Mouse (Mus musculus) heart, postnatal 14 days (tissue): Measurements from ENCODE around the gene Bms1. TPM values are rescaled to one million over a fixed set of nuclear protein-coding genes. Genes with fewer than 3 reads are reported as not detected.

Source experiments
- DNase-seq, 2 experiments: peaks; one replicate each; pipeline ENCODE4 v3.0.0; 2021 to 2022
- intact Hi-C: fragments of 180-260 bp; cut with DNase I; formaldehyde crosslinking; loops from one replicate; pipeline ENCODE4 v1.15.1; 2025
- long read RNA-seq, 2 experiments: library from polyadenylated mRNA; stranded (forward); transcript quantifications; one replicate each; pipeline ENCODE4 v2.0.0; 2021
- total RNA-seq, 2 experiments: library from RNA; stranded (reverse); gene quantifications; 2 replicates each; pipeline ENCODE4 v1.2.3; 2021

Bms1 gene
- 10 to 100 TPM; 21.0 to 23.9 TPM for total RNA-seq
- long read RNA-seq, experiment 1, full-length matches to known transcripts, result 16 of 26 reads
- long read RNA-seq, experiment 1, partial matches to known transcripts, result 7 of 26 reads
- long read RNA-seq, experiment 1, other reads (novel, unspliced or antisense), result 3 of 26 reads
- long read RNA-seq, experiment 2, full-length matches to known transcripts, result 19 of 27 reads
- long read RNA-seq, experiment 2, partial matches to known transcripts, result 3 of 27 reads
- long read RNA-seq, experiment 2, other reads (novel, unspliced or antisense), result 5 of 27 reads

DNA sequence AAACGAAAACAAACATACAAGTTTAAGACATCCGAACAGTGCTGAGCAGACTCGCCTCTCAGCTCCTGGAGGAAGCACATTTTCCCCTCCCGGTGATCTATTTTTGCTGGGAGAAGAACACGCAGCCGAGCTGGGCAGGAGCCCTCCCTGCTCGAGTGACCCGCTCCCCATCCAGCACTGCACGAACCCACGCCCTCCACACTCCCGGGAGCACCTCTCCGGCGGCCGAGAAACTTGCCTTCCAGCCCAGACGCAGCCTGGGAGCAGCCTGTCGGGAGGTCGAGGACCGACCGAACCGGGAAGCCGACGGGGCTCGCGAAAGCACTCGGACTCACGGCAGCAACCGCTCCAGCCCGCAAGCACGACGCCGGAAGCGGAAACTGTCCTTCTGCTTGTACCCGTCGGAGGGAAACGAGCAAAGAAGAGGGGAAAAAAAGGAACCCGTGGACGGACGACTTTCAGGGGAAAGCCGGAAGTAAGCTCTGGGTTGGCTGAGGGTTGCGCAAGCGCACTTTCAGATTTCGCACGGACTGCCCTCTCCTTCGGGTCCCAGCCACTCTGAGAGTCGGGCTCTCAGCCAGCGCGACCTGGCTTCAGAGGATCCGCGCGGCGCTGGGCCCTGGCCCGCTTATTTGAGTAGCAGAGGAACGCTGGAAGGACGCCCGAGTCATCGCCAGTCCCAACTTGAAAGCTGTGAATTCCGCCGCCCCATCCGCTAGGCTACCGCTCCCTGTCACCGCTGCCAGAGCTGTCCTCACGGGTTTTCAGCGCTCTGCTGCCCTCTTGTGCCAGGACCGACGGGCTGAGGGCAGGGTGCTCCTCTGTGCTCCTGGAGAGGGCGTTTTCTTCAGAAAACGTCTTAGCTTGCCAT, at the start of gene Bms1:
TSS of gene Bms1 (minus strand) at position 425 of the 871 bp plus-strand sequence.
- DNase-seq, result peak; percentile 95
- intact Hi-C loops, result no loop called here

DNA sequence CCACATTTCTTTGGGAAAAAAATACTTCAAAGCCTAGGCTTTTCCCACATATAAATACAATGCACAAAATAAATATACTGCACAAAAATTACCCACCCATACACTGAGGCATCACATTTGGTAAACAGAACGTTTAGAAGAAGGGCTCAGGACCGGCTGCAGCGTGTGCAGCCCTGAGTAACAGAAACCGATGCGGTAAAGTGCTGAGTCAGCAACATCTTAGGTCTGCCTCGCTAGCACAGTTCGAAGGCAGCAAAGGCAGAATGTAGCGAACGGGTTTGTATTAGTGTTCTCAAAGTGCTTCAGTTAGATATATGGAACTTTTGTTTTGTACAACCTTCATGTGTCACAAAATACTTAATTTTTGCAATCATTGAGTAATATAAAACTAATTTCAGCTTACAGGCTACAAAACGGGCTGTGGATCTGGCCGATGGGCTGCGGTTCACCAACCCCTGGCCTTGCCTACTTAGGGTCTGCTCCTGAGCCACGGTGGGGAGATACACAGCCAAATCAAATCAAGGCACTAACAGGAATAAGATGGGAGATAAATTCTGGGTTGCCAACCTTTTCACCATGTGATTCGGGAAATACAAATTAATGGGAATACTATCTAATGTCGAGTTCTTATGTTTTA, 42.9 kb upstream of the Bms1 start:
- intact Hi-C loops, result no loop called here
- DNase-seq, result no peak

DNA sequence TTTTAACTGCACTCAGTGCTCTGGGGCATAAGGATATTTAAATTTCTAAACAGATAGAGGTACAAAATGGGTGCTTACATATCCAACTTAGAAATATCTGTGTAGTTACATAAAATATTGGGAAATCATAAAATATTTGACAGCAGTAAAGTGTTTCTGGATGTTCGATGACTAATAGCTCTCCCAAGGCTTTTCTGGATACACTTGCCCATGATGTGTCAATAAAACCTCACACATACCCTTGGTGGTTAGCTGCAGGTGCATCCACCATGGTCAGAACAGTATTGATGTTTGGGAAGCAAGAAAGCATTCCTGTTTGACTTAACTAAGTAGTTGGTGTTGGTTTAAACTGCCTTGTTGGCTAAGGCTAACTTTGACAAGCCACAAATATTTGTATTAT, 38.5 kb upstream of the Bms1 start:
- no peak for DNase-seq
- intact Hi-C loops, result no loop called here

DNA sequence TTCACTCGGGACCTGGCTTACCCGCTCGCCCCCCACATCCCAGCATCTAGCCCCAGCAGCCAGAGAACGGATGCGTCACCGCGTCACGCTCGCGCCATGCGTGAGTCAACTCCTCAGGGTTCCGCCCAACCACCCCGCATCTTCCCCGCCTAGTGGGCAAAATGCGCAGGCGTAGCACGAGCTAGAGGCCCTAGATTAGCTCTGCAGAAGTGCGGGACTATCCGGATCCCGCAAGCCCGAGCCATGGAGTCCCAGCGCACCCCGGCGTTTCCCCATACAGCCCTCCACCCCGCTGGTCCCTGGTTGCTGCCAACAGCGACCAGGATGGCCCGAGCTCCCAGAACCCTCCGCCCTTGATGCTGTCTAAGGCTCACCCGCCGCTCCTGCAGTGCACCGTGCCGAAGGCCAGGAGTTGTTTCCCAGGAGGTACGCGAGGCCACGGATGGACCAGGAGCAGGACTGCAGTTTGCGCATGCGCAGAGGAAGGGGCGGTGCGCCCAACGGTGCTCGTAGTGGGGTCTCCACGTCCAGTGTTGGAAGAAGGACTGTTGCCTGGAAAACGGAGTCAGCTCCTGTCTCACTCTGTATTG, 35.9 kb upstream of the Bms1 start, which contains the start of gene Zfp248:
TSS of gene Zfp248 (minus strand) at position 487 of the 590 bp plus-strand sequence.
- peak; percentile 87 to 88 for DNase-seq
- intact Hi-C loops, result no loop called here

DNA sequence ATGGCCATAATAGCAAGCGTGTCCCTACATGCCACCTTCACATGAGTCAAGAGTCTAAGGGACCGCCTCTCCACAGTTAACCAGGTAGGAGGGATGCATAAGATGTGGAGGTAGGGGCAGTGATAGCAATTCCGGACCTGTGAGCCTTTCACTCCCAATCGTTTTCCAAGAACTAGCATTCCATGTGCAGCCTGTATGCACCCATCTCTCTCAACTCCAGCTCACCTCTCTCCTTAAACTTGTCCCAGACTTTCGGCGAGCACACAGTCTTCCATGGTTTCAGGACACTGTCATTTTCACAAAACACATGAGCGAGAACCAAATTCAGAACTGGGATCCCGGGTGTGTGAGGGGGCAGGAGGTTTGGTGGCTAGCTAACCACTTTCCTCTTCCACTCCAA, 35.2 kb upstream of the Bms1 start:
- intact Hi-C loops, result no loop called here
- peak in 1 of 2 experiments; percentile 8 for DNase-seq

DNA sequence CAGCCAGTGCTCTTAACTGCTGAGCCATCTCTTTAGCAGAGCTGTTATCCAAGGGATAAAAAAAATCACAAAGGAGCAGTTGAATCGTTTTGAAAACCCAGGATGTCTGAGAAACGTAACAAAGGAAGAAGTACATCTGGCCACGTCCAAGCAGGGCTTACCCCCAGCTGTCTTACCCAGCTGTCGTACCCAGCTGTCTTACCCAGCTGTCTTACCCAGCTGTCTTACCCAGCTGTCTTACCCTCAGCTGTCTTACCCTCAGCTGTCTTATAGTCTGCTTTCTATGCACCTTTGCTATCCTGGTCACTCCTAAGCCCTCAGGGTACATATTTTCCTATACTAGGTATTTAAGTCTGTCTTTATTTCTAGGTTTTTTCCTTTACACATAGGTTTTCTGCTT, 12.2 kb upstream of the Bms1 start:
- no peak for DNase-seq
- intact Hi-C loops, result no loop called here

DNA sequence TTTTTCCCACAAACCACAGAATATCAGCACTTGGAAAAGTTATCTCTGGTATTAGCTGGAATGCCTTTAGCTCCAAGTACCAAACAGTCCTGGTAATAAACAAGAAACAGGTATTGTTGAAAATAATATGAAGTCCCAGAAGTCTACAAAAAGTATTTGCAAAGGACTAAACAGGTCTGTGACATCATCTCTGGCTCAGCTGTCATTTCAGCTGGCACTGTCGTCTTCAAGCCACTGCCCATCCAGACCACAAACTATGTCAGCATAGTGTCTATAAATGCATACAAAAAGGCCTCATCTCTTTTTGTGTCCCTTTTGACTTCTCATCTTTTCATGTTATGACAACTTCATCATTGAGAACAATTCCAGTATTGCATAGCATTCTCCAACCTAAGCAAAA, 7.4 kb upstream of the Bms1 start:
- intact Hi-C loops, result no loop called here
- no peak for DNase-seq

DNA sequence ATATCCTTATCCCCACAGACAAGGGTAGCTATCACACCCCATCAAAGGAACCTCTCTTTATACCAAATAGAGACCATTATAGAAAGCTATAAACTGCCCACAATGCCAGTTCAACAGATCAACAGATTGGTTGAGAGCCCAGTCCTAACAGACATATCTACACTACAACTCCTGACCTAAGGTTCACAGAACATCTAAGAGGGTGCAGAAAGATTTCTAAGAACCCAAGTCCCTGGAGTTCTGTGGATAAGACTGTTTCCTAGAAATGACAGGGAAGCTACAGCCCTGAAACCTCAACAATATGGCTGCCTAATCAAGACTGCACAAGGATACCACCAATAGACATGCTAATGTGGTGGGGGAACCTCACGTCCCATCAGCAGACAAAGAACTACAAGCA, 8.8 kb downstream of the Bms1 start:
- DNase-seq, result no peak
- intact Hi-C loops, result no loop called here

DNA sequence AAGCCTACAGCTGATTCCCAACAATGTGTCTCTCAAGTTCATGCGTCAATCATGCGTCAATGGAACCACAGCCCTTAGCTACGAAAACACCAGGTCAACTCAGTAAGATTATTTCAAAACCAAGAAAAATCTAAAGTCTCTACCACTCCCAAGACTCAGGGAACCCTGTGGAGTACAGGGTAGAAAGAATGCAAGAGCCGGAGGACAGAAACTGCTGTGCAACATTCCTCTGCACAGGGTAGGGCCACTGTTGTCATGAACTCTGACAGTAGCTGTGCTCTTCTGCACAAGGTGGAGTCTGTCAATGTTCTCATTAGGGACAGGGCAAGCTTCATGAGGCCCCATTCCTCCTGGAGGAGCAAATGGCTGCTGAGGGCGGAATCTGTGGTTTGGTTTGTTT, 10.8 kb downstream of the Bms1 start:
- intact Hi-C loops, result no loop called here
- no peak for DNase-seq

DNA sequence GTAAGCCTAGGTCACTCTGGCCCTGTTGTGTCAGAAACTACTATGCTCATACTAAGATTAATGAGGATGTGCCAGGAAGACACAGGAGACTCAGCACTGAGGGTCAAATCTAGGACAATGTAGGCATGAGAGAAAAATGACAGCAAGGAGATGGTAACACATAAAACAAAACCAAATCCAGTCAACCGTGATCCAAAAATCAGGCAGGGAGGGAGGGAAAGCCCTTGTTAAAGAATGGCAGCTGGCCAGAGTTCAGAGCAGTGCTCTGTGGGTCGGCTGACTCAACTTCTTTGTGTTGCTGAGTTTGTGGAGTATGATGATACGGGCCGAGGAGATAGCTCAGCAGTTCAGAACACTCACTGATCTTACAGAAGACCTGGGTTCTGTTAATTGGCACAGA, 12.9 kb downstream of the Bms1 start:
- intact Hi-C loops, result no loop called here
- no peak for DNase-seq

DNA sequence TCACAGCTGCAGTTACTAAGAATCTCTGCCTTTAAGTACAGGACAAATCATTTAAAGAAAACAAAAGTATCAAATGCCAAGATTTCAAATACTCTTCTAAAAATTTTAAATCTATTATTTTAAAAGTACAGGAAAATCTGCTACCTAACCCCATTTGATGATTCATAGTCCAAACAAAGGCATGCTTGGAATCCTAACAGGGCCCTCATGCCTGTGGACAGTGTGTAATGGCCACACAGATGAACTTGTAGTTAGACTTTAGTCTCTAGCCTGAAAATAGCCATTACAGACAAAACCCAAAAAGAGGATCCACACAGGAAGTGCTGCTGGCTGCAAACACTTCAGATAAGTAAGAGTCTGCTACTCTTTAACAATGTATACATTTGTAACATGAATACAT, 28.5 kb downstream of the Bms1 start:
- no peak for DNase-seq
- intact Hi-C loops, result no loop called here

DNA sequence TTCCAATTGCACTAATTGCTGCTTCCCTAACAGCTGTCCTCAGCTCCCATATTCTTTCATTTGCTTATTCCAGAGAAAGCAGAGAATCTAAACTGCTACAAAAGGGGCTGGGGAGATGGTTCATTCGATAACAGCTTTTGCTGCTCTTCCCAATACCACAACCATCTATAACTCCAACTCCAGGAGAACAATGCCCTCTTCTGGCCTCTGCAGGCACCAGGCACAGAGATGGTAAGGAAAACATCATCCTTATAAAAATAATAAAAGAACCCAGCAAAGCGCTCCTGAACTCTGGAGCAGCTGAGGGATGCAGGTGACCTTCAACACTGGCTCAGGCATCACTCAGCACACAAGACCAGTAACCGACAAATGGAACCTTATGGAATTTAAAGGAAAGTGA, 33.3 kb downstream of the Bms1 start:
- intact Hi-C loops, result no loop called here

DNA sequence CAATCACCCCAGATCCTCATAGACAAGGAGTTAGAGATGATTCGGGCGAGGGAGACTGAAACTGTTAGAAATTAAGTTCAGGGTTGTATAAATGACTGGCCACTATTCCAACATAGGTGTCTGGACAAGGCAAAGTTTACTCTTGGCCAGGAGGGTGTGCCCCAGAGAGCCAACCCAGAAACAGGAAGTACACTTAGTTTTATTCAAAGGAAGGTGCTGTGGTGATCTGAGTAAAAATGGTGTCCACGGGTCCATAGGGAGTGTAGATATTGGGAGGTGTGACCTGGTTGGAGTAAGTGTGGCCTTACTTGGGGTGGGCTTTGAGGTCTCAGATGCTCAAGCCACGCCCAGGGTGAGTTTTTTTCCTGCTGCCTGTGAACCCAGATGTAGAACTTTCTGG, 38.0 kb downstream of the Bms1 start:
- no peak for DNase-seq
- intact Hi-C loops, result loop anchor here (5.0 kb wide), 1 partner anchor 314 kb away; no protein-coding TSS in a partner anchor

More for the DNA sequence above, 33.3 kb downstream of the Bms1 start:
- no peak for DNase-seq

DNA sequence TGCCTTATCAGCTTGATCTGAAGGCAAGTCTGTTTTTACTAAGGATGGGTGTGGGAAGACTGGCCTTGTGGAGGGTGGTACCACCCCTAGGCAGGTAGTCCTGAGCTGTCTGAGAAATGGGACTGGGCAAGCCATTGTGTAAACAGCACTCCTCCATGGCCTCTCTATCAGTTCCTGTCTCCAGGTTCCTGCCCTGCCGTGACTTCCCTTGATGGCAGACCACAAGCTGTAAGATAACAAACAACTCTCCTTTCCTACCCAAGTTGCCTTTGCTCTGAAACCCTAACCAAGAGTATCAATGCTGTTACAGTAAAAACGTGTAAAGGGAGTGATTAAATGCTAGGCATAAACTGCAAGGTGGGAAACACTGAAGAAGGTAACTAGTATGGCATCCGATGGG, 38.6 kb downstream of the Bms1 start:
- intact Hi-C loops, result loop anchor here (5.0 kb wide), 1 partner anchor 313 kb away; no protein-coding TSS in a partner anchor
- DNase-seq, result no peak

DNA sequence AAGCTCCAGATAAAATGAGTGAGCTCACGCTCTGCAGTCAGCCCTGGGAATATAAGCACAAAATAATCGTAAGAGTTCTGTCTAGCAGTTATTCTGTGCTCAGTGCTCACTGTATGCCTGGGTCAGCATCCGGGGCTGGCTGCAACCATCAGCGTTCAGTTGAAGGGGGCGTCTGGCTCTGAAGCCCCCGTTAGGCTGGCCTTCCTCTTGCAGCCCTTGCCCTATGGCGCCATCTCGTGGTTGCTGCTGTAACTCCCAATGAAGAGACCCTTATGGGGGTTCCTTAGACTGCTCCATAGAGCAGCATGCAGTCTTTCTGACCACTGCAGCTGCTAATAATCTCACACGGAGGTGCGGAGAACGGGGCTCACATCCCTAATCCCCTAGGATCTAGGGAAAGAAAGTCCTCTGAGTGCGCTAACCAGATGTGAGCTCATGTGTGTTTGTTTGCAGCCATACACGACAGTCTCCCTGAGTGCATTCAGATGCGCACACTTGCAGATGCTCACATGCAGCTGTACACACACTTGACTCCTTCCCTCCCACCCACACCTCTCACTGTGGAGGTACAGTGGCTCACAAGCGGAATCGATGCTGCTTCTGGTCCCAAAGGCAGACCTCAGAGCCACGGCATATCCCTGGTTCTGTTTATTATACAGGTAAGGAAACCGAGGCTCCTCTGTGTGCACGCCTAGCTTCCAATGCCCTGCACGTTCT, 39.7 kb downstream of the Bms1 start:
- intact Hi-C loops, result loop anchor here (1.0 to 5.0 kb wide), 3 partner anchors 184 to 312 kb away; no protein-coding TSS in a partner anchor
- peak; percentile 77 to 84 for DNase-seq

DNA sequence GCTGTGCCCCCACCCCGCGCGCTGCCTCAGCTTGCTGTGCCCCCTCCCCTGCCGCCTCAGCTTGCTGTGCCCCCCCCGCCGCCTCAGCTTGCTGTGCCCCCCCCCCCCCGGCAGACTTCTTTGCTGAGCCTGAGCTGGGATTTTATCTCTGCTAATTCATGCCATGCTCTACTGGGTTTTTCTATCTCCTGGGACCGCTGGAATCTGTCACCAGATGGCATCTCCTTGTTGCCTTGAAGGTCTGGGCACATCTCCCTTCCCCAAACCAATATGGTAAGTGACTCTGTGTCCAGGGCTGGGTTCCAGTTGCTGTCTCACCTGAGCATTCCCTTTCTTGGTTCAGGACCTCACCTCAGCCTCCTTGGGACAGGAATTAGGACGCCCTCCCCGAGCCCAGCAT, 41.7 kb downstream of the Bms1 start:
- intact Hi-C loops, result loop anchor here (2.0 kb wide), 1 partner anchor 199 kb away; no protein-coding TSS in a partner anchor
- DNase-seq, result no peak

DNA sequence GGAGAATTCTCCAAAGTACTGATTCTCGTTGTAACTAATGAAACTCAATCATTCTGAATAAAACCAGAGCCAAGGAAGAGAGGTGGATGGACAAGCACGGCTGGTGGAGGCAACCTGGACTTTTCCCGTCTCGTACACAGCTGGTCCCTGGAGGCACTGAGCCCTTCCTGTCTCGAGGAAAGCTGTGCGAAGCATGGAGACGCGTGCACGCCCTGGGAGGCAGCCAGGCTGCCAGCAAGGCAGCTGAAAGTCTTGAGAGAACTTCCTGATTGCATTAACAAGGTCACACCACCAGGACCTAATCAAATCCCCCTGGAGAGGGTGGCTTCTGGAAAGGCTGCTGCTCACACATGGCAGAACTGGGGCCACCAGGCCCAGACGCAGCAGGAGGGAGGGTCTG, 43.3 kb downstream of the Bms1 start:
- intact Hi-C loops, result no loop called here
- peak; percentile 38 to 49 for DNase-seq

DNA sequence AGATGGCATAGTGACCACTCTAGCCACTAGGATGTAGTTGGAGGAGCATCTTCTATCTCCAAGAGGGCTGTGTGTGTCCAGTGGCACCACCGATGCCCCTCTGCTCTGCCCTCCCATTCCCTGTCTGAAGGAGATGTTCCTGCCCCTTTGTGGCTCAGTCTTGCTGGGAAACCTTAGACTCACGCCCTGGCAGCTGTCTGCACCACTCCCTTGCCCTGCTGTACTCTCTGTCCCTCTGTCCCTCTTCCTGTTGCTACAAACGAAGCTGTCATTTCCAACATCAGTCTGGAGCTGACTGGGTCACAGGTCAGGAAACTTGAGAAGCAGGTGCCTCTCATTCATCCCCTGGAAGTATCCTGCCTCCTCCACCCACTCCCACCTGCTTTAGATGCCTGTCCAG, 43.8 kb downstream of the Bms1 start:
- intact Hi-C loops, result no loop called here
- no peak for DNase-seq

DNA sequence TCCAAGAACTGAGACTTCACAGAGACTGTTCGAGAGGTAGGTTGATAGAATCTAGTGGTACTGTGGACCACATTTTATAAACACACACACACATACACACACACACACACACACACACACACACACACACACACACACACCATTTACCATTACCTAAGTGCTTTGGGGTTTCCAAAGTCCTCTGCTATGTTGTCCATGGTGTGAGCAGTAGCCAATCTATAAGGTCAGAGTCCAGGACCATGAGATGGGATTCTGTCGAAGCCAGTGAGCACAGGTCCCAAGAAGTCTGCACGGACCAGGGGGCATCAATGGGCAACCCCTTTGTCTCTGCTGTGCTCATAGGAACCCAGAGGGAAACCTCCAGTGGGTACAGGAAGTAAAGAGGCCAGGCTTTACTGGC, 44.2 kb downstream of the Bms1 start:
- no peak for DNase-seq
- intact Hi-C loops, result no loop called here

DNA sequence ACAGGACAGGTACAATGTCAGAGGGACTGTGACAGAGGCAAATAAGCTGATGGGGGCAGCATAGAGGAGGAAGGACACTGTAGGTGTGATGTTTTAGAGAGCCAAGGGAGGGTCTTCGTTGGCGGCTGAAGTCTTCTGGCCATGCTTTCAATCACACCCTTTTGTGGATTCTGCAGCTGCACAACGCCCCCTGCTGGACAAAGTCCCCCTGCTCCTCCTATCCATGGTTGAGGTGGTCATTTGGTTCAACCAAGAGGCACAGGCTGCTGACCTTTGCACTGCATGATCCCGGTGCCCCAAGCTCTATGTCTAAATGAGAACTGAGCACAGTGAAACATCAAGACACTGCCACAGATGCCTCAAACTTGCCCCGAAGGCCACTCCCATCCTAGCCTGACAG, 46.0 kb downstream of the Bms1 start:
- peak; percentile 55 to 68 for DNase-seq
- intact Hi-C loops, result no loop called here
